Mouse (Mus musculus) liver, embryonic 12.5 days (tissue): ENCODE data around the gene Ell. TPM values are rescaled to one million over a fixed set of nuclear protein-coding genes. Genes with fewer than 3 reads are reported as not detected.

Experiments used
- ATAC-seq: fragments of 200-750 bp; cut with Nextera tagmentation; 2 replicates; pipeline ENCODE4 v1.8.0; 2017; ENCODE audit warnings: moderate number of reproducible peaks, mild to moderate bottlenecking, moderate library complexity
- H3K27ac ChIP-seq: fragments of 300-500 bp; sonication (generic); 2 replicates; pipeline ENCODE4 v1.5.1; 2016; ENCODE audit warnings: mild to moderate bottlenecking
- H3K27me3 ChIP-seq: fragments of 300-500 bp; sonication (generic); replicated peaks from 2 replicates; pipeline ENCODE4 v1.6.1; 2016; ENCODE audit warnings: mild to moderate bottlenecking, moderate library complexity
- H3K36me3 ChIP-seq: fragments of 300-500 bp; sonication (generic); 2 replicates; pipeline ENCODE4 v1.6.1; 2016; ENCODE audit warnings: mild to moderate bottlenecking, moderate library complexity
- H3K4me1 ChIP-seq: fragments of 300-500 bp; sonication (generic); 2 replicates; pipeline ENCODE4 v1.6.1; 2016
- H3K4me2 ChIP-seq: fragments of 300-500 bp; sonication (generic); 2 replicates; pipeline ENCODE4 v1.6.1; 2016; ENCODE audit warnings: mild to moderate bottlenecking, moderate library complexity
- H3K4me3 ChIP-seq: fragments of 300-500 bp; sonication (generic); 2 replicates; pipeline ENCODE4 v1.5.1; 2016; ENCODE audit warnings: mild to moderate bottlenecking, moderate library complexity
- H3K9ac ChIP-seq: fragments of 300-500 bp; sonication (generic); 2 replicates; pipeline ENCODE4 v1.6.1; 2016; ENCODE audit warnings: mild to moderate bottlenecking, moderate library complexity
- H3K9me3 ChIP-seq: fragments of 300-500 bp; sonication (generic); replicated peaks from 2 replicates; pipeline ENCODE4 v1.6.1; 2016; ENCODE audit warnings: mild to moderate bottlenecking, moderate library complexity
- WGBS: fragments of 180-500 bp; shearing (Covaris S2); methylation state at CpG from one replicate; pipeline ENCODE4 v1.1.7; 2016; ENCODE audit not compliant: insufficient replicate concordance; 5-methylcytosine and 5-hydroxymethylcytosine counted together
- polyA plus RNA-seq: library from polyadenylated mRNA; unstranded; fragments of >200 nt; fragmentation: Nextera tagmentation; extraction: Ambion mirVana; gene quantifications from 2 replicates; pipeline ENCODE4 v1.2.1, GENCODE M21; 2016

Ell gene
- polyA plus RNA-seq: 13.1 TPM in 2 replicates

DNA sequence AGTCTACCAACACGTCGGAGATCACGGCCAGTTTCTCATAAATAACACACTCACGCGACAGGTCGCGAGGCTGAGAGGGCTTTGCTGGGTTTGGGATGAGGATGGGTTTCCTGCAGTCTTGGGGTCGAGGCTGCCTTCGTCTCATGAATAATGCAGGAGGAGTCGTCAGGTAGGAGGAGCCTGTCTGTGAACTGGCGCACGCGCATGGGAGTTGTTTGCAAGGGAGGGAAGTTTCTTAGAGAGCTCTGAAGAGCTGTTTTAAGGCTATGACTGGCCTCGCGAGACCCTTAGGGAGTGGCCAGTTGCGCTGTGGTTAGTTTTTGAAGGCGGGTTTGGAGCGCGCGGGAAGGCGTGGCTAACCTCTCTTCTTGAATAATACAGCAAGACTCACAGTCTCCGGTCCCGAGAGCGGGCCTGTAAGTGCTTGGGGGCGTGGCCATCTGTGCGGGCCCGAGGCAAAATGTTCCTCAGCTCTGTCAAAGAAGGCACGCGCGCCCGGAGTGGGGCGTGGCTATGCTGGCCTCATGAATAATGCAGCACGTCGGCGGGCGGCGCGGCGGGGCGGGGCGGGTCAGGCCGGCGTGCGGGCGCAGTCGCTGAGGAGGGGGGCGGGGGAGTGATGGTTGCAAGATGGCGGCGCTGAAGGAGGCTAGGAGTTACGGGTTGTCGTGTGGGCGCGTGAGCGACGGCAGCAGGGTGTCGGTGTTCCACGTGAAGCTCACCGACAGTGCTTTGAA lies at the start of gene Ell:
TSS of gene Ell (plus strand) at position 381 of the 737 bp plus-strand sequence.
- Histone ChIP-seq H3K4me2 (peak within 1 kb of the TSS; percentile 97), H3K4me1 (peaks cover 52% of the 10 kb centered on the region), H3K36me3 (peaks cover 39% of the 10 kb centered on the region), H3K9ac (peak within 1 kb of the TSS; percentile 90), H3K27ac (peak within 1 kb of the TSS; percentile 98), H3K27me3 (no peaks in the 10 kb centered on the region), H3K4me3 (peak within 1 kb of the TSS; percentile 83), H3K9me3 (no peaks in the 10 kb centered on the region)
- WGBS: under 1% methylated on average over 56 of the region's 58 CpGs
- peak; percentile 84 for ATAC-seq

DNA sequence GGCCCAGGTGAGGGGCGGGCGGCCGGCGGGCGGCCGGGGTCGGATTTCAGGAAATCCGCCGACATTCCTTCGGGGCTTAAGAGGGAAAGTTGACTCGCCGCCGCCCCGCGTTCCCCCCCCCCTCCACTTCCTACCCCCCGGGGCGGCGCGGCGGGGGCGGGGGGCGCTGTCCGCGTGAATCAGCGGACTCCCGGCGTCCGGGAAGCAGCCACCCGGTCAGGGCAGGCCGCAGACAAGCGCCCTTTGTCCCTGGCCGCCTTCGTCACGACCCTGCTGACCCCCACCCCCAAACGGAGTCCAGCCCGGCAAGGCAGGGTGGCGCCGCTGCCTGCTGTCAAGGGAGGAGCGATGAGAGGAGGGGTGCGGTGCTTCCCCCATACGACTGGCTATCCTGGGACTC lies 49.7 kb upstream of the Ell start:
- WGBS: under 1% methylated on average over 40 of the region's 41 CpGs
- no peaks in the 10 kb centered on the region for H3K9me3 ChIP-seq
- H3K36me3 ChIP-seq: no peaks in the 10 kb centered on the region
- H3K4me1 ChIP-seq: peaks cover 47% of the 10 kb centered on the region
- ATAC-seq: no peak
- no peak overlapping the region for H3K27ac ChIP-seq
- peak overlapping the region; percentile 60 for H3K4me2 ChIP-seq
- H3K4me3 ChIP-seq: peak overlapping the region; percentile 35
- peak overlapping the region; percentile 23; the same call in 1 of the 2 replicates for H3K9ac ChIP-seq
- H3K27me3 ChIP-seq: peaks cover 100% of the 10 kb centered on the region

GRCm38 (mm10) chr8:70490061-70490879 lies 49.0 kb upstream of the Ell start:
- Histone ChIP-seq H3K9ac (no peak overlapping the region), H3K4me1 (peaks cover 48% of the 10 kb centered on the region), H3K4me3 (no peak overlapping the region), H3K4me2 (no peak overlapping the region), H3K27me3 (peaks cover 100% of the 10 kb centered on the region), H3K9me3 (no peaks in the 10 kb centered on the region), H3K36me3 (no peaks in the 10 kb centered on the region), H3K27ac (no peak overlapping the region)
- WGBS: 16% methylated on average over 10 of the region's 10 CpGs
- no peak for ATAC-seq

DNA sequence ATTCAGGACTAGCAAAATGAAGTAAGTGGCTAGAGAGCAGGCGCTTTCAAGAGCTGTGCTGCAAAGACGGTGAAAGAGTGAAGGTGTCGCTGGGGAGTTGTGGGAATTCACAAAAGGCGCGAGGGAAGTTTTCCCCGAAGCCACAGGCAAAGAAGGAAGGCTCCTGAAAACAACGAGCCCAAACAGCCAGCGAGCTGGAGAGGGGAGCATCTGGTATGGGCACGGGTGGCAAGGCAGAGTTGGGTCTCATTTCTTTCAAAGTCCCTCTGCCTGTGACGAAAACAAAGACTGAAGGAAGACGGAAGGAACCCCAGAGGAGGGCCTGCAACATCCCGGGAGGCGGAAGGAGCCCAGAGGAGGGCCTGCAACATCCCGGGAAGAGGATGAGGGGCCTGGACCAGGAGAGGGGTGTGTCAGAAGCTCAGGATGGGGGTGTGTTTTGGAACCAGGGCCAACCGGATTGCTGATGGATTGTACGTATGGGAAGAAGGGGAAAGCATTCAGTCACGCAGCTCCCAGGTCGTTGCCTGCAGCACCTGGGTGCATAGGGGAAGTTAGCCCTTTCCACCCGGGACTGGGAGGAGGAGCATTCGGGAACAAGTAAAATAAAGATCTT lies 48.3 kb upstream of the Ell start:
- Histone ChIP-seq H3K27me3 (peaks cover 100% of the 10 kb centered on the region), H3K4me3 (no peak overlapping the region), H3K9me3 (no peaks in the 10 kb centered on the region), H3K27ac (no peak overlapping the region), H3K36me3 (no peaks in the 10 kb centered on the region), H3K9ac (no peak overlapping the region), H3K4me2 (no peak overlapping the region), H3K4me1 (peaks cover 53% of the 10 kb centered on the region)
- 4% methylated on average over 20 of the region's 20 CpGs for WGBS
- no peak for ATAC-seq

- 1% methylated on average over 72 of the region's 93 CpGs for WGBS
- Histone ChIP-seq H3K9ac (no peak within 1 kb of the TSS; the same call in 1 of the 2 replicates), H3K9me3 (no peaks in the 10 kb centered on the region), H3K4me1 (peaks cover 49% of the 10 kb centered on the region), H3K4me3 (peak within 1 kb of the TSS; percentile 45), H3K27ac (no peak within 1 kb of the TSS), H3K4me2 (peak within 1 kb of the TSS; percentile 69), H3K36me3 (no peaks in the 10 kb centered on the region), H3K27me3 (peaks cover 100% of the 10 kb centered on the region)
- no peak; the same call in 1 of the 2 replicates for ATAC-seq
Measured at GRCm38 (mm10) chr8:70492664-70493640, 46.3 kb upstream of the Ell start, which contains the start of gene Crlf1. Gene Crlf1, plus strand, starts transcription at chr8:70493158.

- no peaks in the 10 kb centered on the region for H3K36me3 ChIP-seq
- peak overlapping the region; percentile 69; the same call in 1 of the 2 replicates for H3K4me2 ChIP-seq
- no peak overlapping the region for H3K9ac ChIP-seq
- no peak for ATAC-seq
- H3K4me1 ChIP-seq: peaks cover 46% of the 10 kb centered on the region
- H3K9me3 ChIP-seq: no peaks in the 10 kb centered on the region
- peak overlapping the region; percentile 45; the same call in 1 of the 2 replicates for H3K4me3 ChIP-seq
- WGBS: 3% methylated on average over 47 of the region's 47 CpGs
- no peak overlapping the region for H3K27ac ChIP-seq
- H3K27me3 ChIP-seq: peaks cover 100% of the 10 kb centered on the region
Measured at GRCm38 (mm10) chr8:70493692-70494415, 45.4 kb upstream of the Ell start.

DNA sequence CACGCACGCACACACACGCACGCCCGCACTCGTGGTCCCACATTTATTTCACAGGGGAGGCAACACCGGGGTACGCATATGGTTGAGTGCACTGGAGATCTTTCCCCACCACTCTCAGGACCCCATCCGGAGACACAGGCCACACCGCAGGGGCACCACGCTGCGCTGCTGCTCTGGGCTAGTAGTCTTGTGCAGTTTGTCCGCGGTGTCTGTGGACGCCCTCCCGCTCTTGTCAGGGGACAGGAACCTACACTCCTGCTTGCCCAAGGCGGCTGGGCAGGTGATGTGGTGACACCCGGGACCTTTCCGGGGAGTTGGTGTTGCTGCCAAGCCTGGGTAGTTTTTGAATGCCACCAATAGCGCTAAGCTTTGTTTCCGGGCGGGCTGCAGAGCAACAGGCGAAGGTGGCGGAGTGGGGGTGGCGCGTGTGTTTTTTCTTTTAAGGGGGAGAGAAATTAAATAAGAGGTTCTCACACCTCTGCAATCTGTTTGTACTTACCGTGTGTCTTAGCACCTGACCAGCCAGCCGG lies 44.8 kb upstream of the Ell start:
- no peak overlapping the region for H3K4me2 ChIP-seq
- no peaks in the 10 kb centered on the region for H3K36me3 ChIP-seq
- WGBS: 3% methylated on average over 28 of the region's 28 CpGs
- H3K4me3 ChIP-seq: no peak overlapping the region
- H3K27ac ChIP-seq: no peak overlapping the region
- H3K27me3 ChIP-seq: peaks cover 100% of the 10 kb centered on the region
- no peak overlapping the region for H3K9ac ChIP-seq
- ATAC-seq: no peak
- peaks cover 45% of the 10 kb centered on the region for H3K4me1 ChIP-seq
- H3K9me3 ChIP-seq: no peaks in the 10 kb centered on the region

DNA sequence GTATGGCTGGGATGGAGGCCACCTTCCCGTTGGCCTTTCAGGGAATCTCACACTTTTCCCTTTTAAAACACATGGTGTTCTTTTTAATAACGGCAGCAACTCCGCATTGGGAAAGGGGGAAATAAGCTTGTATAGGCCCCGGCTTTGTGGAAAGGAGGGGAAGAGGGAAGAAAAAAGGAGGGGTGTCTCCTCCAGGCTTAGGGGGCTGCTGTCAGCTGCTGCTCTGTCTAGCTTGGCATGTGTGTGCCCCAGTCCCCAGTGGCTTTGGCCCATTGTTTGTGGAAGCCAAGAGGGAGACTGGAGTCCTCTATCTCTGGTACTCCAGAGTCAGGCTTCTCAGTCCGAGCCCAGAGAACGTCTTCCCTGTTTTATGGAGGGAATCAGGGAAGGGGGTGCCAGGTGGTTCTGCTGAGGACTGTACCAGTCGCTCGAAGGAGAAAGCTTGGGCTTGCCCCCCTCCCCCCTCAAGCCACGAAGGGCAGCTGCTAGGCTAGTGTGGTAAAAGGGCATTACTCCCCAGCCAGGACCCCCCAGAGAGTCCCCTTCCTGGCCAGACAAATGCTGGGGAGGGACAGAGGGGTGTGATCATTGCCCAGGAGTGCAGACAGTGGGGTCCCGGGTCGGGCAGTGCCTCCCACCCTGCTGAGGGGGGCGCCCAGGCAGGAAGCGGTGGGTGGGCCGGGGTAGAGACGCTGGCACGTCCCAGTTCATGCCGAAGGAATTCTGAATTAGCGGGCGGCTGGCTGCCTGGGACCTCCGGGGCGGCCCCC lies 44.1 kb upstream of the Ell start:
- ATAC-seq: no peak
- Histone ChIP-seq H3K27ac (no peak overlapping the region), H3K4me3 (no peak overlapping the region), H3K4me1 (peaks cover 49% of the 10 kb centered on the region), H3K27me3 (peaks cover 99% of the 10 kb centered on the region), H3K9me3 (no peaks in the 10 kb centered on the region), H3K9ac (no peak overlapping the region), H3K36me3 (no peaks in the 10 kb centered on the region), H3K4me2 (no peak overlapping the region)
- WGBS: 1% methylated on average over 21 of the region's 21 CpGs

GRCm38 (mm10) chr8:70495771-70496062 lies 43.5 kb upstream of the Ell start:
- peaks cover 52% of the 10 kb centered on the region for H3K4me1 ChIP-seq
- WGBS: 10% methylated on average over 12 of the region's 12 CpGs
- no peak overlapping the region for H3K27ac ChIP-seq

More at GRCm38 (mm10) chr8:70495771-70496062, 43.5 kb upstream of the Ell start:
- Histone ChIP-seq H3K4me3 (no peak overlapping the region), H3K36me3 (no peaks in the 10 kb centered on the region), H3K27me3 (peaks cover 99% of the 10 kb centered on the region), H3K9ac (no peak overlapping the region), H3K4me2 (no peak overlapping the region), H3K9me3 (no peaks in the 10 kb centered on the region)
- no peak for ATAC-seq
